Mouse (Mus musculus) A20 (cell line): ENCODE results near the gene Fam171a1.
"Not testable (repeated sequence)": the region's sequence is repeated elsewhere in the genome, so short reads cannot be mapped to it uniquely, and the experiment has no call there.

Source experiments
- DNase-seq: peaks from one replicate; pipeline ENCODE4 v3.0.0-alpha.2; 2011; ENCODE audit warnings: low read depth, low spot score

Fam171a1 gene

GRCm38 (mm10) chr2:3113866-3114265 is at the start of gene Fam171a1:
Gene Fam171a1, plus strand, starts transcription at chr2:3114224.
- no peak for DNase-seq

GRCm38 (mm10) chr2:3069140-3069539 is 44.9 kb upstream of the Fam171a1 start:
- no peak for DNase-seq

- not testable (repeated sequence) for DNase-seq
These were observed 25.7 kb upstream of the Fam171a1 start for GRCm38 (mm10) chr2:3088361-3088760.

GRCm38 (mm10) chr2:3089274-3089673 is 24.8 kb upstream of the Fam171a1 start:
- DNase-seq = no peak

- no peak for DNase-seq
These were observed 17.9 kb upstream of the Fam171a1 start for GRCm38 (mm10) chr2:3096101-3096500.

- DNase-seq = no peak
These were observed 14.1 kb upstream of the Fam171a1 start for GRCm38 (mm10) chr2:3099971-3100370.

- DNase-seq = no peak
These were observed 12.6 kb upstream of the Fam171a1 start for GRCm38 (mm10) chr2:3101292-3101957.

- no peak for DNase-seq
These were observed 11.7 kb upstream of the Fam171a1 start for GRCm38 (mm10) chr2:3102360-3102759.

- DNase-seq = no peak
These were observed 6.6 kb upstream of the Fam171a1 start for GRCm38 (mm10) chr2:3107471-3107870.

- DNase-seq = no peak
These were observed 5.6 kb upstream of the Fam171a1 start for GRCm38 (mm10) chr2:3108431-3108830.

- no peak for DNase-seq
These were observed 5.2 kb upstream of the Fam171a1 start for GRCm38 (mm10) chr2:3108834-3109233.

GRCm38 (mm10) chr2:3117855-3118202 is 3.8 kb downstream of the Fam171a1 start:
- no peak for DNase-seq

- DNase-seq = no peak
These were observed 4.3 kb downstream of the Fam171a1 start for GRCm38 (mm10) chr2:3118203-3118941.

- DNase-seq = no peak
These were observed 4.9 kb downstream of the Fam171a1 start for GRCm38 (mm10) chr2:3118969-3119368.

GRCm38 (mm10) chr2:3119371-3119935 is 5.4 kb downstream of the Fam171a1 start:
- DNase-seq = no peak

GRCm38 (mm10) chr2:3122571-3122970 is 8.5 kb downstream of the Fam171a1 start:
- no peak for DNase-seq

GRCm38 (mm10) chr2:3127256-3127883 is 13.3 kb downstream of the Fam171a1 start:
- no peak for DNase-seq

- no peak for DNase-seq
These were observed 14.4 kb downstream of the Fam171a1 start for GRCm38 (mm10) chr2:3128344-3128871.

- no peak for DNase-seq
These were observed 14.9 kb downstream of the Fam171a1 start for GRCm38 (mm10) chr2:3128910-3129309.

- no peak for DNase-seq
These were observed 18.4 kb downstream of the Fam171a1 start for GRCm38 (mm10) chr2:3132473-3132872.

GRCm38 (mm10) chr2:3134580-3135296 is 20.7 kb downstream of the Fam171a1 start:
- DNase-seq = no peak

- no peak for DNase-seq
These were observed 21.3 kb downstream of the Fam171a1 start for GRCm38 (mm10) chr2:3135297-3135684.
